Mouse (Mus musculus) embryo, embryonic 10.5 days (tissue): Measurements from ENCODE around the gene Rab10.

Experiments
- DNase-seq: peaks from one replicate; pipeline ENCODE4 v3.0.0-alpha.2; 2015; ENCODE audit warnings: low spot score

Gene Rab10

DNA sequence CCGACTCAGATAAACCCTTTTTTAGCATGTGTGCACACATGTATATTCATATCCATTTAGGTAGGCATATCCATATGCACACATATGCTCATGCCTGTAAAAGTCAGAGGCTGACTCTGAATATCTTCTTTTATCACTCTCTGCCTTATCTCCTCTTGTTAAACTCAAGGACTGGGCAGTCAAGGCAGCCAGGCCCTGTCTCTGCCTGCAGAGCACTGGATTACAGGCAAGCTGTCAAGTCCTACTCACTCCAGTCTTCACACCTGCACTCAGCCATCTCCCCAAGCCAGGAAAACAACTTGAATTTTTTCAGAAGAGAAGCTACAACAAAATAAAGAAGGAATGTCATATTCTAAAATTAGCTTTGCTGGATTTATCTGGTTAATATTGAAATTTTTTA lies 17.9 kb downstream of the Rab10 start:
- no peak for DNase-seq

DNA sequence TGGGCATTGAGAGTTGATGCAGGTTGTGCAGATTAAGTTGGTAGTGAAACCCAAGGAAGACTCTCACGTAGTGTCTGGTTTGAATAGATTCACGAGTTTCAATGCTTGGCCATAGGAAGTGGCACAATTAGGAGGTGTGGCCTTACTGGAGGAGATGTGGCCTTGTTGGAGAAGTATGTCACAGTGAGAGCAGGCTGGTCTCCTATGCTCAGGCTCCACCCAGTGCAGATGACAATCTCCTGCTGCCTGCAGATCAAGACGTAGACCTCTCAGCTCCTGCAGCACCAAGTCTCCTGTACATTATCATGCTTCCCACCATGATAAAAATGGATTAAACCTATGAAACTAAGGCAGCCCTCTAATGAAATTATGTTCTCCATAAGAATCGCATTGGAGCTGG lies 18.7 kb downstream of the Rab10 start:
- no peak for DNase-seq

DNA sequence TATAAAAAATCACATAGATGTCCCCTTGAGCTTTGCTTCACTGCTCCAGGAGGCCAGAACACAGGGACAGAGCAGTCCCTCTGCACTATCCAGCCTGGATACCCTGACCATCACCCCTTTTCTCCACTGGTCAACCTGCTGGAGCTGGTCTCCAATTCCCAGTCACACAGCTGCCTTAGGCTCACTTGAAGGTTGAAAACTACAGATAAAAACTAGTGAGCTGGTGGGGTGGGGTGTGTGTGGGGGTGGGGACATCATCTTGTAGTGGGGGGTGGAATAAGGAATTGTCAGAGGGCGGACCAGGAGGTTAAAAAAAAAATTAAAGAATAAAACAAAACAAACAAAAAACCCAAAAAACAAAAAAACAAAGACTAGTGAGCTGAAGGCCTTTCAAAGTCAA lies 21.3 kb downstream of the Rab10 start:
- DNase-seq, result no peak

DNA sequence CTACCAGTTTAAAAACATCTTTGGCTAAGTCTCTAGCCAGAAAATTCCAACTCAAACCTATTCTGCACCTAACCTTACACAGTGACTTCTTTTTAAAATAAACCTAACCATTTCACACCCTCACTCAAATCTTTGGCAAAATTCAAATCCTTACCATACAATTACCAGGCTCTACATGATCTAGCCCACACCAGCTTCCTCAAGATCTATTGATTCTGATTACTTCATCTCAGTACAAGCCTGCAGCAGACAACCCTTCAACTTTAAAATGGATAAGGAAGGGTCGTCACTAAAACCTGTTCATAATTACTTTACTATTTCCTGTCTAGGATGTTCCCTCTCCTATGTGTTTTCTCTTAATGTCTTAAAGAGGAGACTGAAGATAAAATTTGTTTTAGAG lies 23.9 kb downstream of the Rab10 start:
- no peak for DNase-seq

DNA sequence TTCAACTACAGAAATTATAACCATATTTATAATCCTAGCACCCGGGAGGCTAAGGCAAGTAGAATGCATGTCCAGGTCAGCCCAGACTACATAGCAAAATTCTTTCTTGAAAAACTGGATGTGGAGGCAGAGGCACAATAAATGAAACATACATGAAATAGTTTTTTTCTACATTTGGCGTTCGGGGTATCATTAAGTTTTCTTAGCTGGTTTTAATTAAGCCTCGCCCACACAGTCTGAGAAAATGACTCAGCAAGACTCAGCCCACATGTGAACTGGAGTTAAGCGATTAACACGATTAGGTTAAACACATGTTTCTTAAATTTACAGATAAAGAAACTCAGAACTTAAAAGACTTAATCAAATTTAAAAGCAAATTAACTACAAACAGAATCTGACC lies 24.4 kb downstream of the Rab10 start:
- DNase-seq, result no peak

DNA sequence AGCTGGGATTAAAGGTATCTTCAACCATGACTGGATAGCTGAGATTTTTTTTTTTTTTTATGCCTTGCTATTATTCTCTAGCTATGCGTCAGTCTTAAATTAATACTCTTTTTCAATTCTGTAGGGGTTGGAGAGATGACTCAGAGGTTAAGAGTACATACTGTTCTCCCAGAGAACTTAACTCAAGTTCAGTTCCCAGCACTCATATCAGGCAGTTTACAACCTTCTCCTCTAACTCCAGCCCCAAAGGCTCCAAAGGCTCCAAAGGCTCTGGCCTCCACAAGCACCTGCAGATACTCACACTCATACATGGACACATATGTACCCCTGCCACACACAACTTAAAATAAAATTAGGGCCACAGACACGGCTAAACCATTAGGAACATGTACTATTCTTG lies 25.3 kb downstream of the Rab10 start:
- no peak for DNase-seq

DNA sequence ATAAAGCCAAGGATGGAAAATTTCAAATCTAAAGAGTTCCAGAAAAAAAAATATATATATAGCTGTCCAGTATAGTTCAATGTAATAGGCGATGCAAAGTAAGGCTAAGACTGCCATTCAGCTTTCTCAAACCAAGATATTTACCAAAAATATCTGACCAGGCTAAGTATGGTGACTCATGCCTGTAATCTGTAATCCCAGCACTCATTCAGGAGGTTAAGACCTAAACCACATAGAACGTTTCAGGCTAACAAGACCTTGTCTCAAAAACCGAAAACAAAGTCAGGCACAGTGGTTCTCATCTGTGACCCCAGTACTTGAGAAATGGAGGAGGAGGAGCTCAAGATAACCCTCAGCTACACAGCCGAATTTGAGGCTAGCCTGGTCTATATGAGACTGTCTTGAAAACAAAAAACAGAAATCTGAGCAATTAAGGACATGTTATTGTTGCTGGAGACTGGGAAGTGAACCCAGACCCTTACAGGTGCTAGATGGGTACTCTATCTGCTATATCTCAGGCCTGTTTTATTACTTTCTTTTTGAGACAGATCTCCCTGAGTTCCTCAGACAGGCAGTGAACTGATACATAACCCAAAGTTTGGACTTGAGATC lies 25.8 kb downstream of the Rab10 start:
- no peak for DNase-seq

DNA sequence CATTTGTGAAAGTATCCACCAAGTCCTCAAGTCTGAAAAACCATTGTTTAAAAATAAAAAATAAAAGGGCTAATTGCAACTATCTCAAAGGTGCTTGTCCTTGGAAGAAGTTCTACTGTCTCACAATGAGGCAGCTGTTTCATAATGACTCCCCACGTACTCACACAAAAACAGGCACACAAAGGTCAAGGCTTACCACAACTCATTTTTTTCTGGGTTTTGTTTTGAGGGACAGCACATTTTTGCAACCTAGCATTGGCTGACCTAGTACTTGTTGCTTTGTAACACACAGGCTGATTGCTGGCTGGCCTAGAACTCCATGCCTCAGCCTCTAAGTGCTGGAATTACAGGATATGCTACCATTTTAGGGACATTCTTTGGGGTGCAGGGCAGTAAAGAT lies 26.8 kb downstream of the Rab10 start:
- no peak for DNase-seq

DNA sequence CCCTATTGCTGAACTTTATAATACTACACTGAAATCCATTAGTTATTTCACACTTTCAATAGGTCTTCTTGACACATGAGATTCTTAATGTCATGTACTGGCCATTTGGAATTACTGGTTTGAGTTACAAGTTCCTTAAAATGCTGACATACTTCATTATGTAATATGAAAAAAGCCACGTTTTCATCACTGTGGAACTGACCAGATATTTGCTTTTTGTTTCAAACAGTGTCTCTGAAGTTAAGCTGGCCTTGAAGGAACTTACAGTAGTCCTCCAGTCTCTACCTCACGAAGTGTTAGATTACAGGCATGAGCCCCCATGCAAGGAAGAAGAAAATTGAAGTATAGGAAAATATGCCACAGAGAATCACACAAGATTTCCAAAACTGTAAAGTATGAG lies 27.2 kb downstream of the Rab10 start:
- no peak for DNase-seq

DNA sequence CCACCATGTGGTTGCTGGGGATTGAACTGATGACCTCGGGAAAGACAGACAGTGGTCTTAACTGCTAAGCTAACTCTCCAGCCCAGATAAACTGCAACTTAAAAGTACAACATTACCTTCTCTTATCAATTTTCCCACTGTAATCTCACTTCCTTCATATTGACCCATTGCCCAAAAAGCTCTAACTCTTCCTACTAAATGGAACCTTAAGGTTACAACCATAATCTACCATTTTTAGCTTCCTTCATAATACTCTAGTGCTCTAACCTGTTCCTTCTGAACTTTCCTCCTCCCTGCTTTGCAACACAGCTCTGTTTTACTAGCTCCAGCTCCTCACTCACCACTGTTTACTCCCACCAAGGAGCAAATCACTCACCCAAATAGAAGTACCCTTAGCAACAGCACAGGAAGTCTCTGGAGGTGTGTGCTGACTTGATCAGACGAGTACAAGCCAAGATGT lies 30.9 kb downstream of the Rab10 start:
- no peak for DNase-seq

DNA sequence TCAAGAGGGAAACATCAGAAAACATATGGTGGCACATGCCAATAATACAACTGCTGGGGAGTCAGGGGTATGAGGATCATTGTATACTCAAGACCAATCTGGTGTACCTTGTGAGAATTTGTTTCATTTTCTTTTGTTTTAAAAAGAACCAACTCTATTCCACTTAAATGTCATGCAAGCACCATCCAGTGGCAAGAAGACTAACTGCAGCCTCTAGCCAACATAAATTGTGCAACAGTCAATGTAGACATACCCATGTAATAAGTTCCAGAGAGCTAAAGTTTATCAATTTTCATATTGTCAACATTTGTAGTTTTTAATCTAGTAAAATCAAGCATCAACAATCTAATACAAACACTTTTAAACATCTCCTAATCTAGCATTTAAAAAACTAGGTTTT lies 39.0 kb downstream of the Rab10 start:
- no peak for DNase-seq

DNA sequence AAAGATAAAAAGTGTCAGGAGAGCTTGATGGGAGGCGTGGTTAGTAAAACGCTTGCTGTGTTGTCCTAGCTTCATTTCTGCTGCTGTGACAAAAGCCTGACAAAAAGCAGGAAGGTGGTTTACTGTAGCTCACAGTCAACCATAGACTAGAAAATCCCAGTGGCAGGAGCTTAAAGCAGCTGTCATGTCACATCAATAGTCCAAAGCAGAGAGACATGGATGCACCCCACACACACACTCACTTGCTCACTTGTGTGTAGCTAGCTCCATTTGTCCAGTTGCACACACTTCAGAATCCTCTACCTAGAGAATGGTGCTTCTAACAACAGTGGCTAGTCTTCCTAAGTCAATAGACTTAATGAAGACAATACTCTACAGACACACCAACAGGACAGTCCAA lies 42.4 kb downstream of the Rab10 start:
- no peak for DNase-seq

DNA sequence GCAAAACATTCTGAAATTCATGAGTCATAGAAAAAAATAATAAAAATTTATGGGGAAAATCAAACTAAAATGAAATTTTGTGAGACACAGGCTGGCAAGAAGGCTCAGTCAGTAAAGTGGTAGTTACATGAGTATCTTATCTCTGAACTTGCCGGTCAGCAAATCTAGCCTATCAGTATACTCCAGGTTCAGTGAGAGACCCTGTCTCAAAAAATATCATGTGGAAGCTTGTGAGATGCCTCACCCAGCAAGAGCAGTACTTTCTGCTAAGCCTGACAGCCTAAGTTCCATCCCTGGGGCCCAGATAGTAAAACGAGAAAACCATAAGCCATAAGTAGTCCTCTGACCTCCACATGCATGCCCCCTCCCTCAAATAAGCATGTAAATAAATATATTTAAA lies 44.6 kb downstream of the Rab10 start:
- DNase-seq, result no peak

DNA sequence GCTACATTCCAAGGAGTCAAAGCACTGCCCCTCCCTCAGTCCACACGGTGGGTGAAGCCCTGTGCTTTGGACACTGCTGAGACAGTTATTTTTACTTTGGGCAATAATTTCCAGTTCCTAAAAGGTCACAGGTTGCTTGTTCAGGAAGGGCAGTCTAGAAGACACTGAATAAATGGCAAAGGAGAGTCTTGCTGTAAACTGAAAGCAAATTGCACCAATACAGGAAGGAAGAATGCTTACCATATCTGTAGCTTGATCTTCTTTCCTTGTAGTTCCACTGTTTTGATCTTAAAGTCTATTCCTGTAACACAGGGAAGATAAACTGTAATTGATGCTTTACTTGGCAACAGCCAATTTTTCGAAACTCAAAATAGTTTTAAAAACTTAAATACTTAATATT lies 45.3 kb downstream of the Rab10 start:
- DNase-seq, result no peak

DNA sequence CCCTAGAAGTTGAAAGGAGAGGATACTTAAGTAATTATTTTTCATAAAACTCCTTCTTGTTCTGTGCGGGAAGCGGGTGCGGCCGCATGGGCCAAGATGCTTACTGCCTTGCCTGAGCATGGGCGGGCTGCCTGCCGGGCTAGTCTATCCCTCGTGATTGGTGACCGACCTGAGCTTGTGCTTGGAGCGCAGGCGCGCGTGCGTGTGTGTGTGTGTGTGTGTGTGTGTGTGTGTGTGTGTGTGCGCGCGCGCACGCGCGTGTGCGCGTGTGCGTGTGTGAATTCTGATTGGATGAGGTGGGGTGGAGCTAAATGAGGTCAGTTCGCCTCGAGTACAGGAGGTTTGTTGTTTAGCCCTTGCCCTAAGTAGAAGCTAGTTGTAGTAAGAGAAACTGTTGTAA lies 48.2 kb downstream of the Rab10 start:
- no peak for DNase-seq

DNA sequence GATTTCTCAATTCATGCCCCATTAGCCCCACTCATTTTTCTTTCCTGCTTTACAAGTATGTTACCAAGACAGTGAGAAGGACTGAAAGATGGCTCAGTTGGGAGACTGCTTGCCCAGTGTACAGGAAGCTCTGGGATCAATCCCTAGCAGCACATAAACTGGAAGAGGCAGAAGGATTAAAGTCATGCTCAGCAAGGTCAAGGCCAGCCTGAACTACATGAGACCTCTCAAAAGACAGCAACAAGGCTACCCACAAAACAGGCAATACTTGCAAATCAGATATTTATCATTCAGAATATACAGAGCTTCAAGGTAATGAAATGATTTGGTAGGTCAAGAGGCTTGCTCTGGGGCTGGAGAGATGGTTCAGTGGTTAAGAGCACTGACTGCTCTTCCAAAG lies 53.8 kb downstream of the Rab10 start:
- DNase-seq, result no peak

DNA sequence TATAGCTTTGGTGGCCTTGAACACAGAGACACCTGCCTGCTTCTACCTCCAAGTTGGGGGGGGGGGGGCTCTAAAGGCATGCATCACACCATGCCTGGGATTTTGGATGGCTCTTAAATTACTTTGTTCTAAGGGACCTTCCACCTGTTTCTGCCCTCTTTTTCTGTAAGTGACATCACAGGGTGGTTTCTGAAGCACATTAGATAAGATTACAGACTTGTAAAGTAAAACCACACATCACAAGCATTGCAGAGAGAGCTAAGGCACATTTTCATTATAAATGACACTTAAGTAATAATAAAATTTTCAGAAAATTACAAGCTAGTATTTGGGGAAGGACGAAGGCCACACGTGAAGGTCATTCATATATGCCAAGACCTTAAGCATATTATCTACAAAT lies 54.3 kb downstream of the Rab10 start:
- no peak for DNase-seq

DNA sequence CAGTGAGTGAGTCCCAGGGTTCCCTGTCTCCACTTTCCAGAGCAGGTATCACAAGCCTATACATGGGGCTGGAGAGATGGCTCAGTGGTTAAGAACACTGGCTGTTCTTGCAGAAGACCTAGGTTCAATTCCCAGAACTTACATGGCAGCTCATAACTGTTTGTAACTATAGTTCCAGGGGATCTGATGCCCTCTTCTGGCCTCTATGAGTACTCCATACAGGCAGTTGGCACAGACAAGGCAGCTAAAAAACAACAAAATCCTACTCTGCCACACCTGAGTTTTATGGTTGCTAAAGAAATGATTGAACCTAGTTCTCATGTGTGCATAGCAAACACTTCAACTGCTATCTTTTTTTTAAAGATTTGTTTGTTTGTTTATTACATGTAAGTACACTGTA lies 56.2 kb downstream of the Rab10 start:
- DNase-seq, result no peak

DNA sequence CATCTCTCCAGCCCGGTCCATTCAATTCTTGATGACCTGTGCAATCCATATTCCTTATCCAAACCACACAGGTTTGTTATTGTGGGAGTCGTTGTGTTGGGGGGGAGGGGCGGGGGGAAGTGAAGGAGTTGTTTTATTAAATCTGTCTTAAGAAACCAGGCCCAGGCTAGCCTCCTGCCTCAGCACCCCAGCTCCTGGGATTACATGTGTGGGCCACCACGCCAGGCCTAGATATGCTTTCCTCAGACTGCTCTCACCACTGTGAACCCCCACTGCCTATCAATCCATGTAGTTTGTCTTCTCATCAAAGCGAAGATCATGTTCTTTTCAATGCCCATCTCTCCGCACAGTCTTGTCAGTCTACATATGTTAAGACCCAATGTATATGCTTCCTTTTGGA lies 63.7 kb downstream of the Rab10 start:
- DNase-seq, result no peak

DNA sequence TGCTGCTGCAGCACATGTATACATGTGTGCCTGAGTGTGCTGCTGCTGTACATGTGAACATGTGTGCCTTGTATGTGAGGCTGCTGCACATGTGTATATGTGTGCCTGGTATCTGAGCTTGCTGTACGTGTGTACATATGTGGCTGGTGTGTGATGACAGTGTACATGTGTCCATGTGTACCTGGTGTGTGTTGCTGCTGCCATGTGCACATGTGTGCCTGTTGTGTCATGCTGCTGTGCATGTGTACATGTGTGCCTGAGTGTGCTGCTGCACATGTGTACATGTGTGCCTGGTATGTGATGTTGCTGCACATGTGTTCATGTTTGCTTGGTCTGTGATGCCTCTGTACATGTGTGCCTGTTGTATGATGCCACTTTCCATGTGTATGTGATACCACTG lies 70.2 kb downstream of the Rab10 start:
- DNase-seq, result no peak

DNA sequence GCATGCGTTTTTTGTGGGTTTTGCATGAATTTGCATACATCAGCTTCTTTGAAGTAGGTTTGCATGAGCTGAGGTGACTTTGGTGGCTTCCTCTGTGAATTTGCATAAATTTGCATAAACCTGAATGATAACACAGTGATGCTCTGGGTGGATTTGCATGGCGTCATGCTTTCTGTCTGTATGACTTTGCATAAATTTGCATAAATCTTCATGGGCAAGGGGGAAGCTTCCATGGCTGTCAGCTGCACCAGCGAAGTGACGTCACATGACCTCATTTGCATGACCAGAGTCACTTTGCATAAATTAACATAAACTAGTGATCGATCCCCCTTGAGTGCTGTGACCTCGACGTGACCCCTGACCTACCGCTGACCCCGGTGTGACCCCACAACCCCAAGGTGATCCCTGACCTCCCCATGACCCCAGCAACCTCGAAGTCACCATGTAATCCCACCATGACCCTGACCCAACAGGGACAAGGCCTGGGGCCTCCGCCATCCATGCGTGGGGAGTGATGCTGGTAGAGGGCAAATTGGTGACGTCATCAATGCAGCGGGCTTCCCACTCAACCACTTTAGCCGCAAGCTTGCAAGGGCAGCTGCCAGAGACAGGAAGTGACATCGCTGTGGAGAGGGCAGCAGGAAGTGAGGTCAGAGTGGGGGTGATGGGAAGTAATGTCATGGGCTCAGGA lies 71.3 kb downstream of the Rab10 start:
- DNase-seq, result no peak

DNA sequence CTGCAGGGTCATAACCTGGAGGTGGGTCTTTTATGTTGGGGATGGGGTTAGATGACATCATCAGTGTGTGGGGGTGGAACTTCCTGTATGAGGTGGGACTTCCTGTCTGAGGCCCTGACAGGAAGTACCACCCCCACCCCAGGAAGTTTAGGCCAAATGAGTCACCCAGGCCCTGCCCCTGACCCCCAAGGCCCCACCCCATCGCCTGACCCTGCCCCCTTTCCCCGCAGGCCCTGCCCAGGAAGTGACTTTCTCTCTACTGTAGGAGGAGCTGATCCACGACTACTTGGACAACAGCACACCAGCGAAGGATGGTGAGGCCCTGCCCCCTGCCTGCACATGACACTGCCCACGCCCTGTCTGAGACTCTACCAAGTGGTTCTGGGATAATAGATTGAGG lies 72.0 kb downstream of the Rab10 start:
- DNase-seq, result no peak

DNA sequence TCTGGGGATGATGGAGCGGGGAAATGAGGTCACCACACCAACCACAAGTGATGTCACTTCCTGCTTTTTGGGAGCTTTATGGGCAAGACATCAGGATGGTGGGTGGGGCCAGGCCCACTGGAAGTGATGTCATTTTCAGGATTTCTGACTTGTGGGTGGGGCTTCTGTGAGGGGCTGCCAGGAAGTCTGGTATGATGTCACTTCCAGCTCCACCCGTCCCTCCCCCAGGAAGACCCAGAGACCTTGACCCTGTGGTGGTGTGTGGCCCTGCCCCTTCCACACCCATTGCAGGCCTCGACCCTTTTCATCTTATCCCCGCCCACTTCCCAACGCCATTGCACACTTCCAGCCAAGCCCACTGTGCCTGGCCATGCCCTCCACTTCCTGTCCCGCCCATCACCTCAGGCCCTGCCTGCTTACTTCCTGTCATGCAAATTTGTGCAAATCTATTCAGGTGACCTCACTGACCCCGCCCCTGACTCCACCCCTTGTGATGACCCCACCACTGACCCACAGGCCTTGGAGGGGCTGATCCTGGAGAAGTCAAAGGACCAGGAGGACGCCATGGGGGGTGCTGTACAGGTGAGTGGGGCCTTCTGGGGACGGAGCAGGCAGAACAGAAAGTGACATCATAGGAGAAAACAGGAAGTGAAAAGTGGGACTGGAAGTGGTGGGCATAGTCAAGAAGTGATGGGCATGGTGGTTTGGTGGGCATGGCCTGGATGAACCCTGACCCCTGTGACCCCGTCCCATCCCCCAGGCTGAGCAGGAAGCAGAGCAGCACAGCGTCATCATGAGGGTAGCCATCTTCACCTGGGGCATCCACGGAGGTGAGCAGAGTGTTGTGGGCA lies 72.7 kb downstream of the Rab10 start:
- no peak for DNase-seq
